Mouse (Mus musculus) forebrain, embryonic 14.5 days (tissue): ENCODE measurements around the gene Akap13. TPM values are rescaled to one million over a fixed set of nuclear protein-coding genes. Genes with fewer than 3 reads are reported as not detected.
"Not testable (repeated sequence)": the region's sequence is repeated elsewhere in the genome, so short reads cannot be mapped to it uniquely, and the experiment has no call there.

Experiments used
- ATAC-seq: fragments of 200-750 bp; cut with Nextera tagmentation; 2 replicates; pipeline ENCODE4 v1.8.0; 2017; ENCODE audit warnings: mild to moderate bottlenecking, moderate library complexity
- DNase-seq: peaks from one replicate; pipeline ENCODE4 v3.0.0-alpha.2; 2015; ENCODE audit warnings: low spot score
- H3K27ac ChIP-seq: fragments of 300-500 bp; sonication (generic); 2 replicates; pipeline ENCODE4 v1.5.1; 2014; ENCODE audit warnings: low read depth, mild to moderate bottlenecking, control low read depth, low read length, moderate library complexity
- H3K27me3 ChIP-seq: fragments of 300-500 bp; sonication (generic); replicated peaks from 2 replicates; pipeline ENCODE4 v1.6.1; 2014; ENCODE audit warnings: low read length, control low read depth, mixed read lengths; ENCODE audit not compliant: control insufficient read depth, insufficient read depth
- H3K36me3 ChIP-seq: fragments of 300-500 bp; sonication (generic); 2 replicates; pipeline ENCODE4 v1.6.1; 2014; ENCODE audit warnings: low read length, control low read depth; ENCODE audit not compliant: control insufficient read depth, insufficient read depth
- H3K4me1 ChIP-seq: fragments of 300-500 bp; sonication (generic); 2 replicates; pipeline ENCODE4 v1.6.1; 2014; ENCODE audit warnings: antibody characterized with exemption, low read length, control low read depth; ENCODE audit not compliant: control insufficient read depth, insufficient read depth
- H3K4me2 ChIP-seq: fragments of 300-500 bp; sonication (generic); 2 replicates; pipeline ENCODE4 v1.6.1; 2014; ENCODE audit warnings: mild to moderate bottlenecking, control low read depth, low read length
- H3K4me3 ChIP-seq: fragments of 300-500 bp; sonication (generic); 2 replicates; pipeline ENCODE4 v1.5.1; 2014; ENCODE audit warnings: low read depth, low read length, control low read depth
- H3K9ac ChIP-seq: fragments of 300-500 bp; sonication (generic); 2 replicates; pipeline ENCODE4 v1.6.1; 2014; ENCODE audit warnings: mild to moderate bottlenecking, low read length, control low read depth, moderate library complexity
- H3K9me3 ChIP-seq: fragments of 300-500 bp; sonication (generic); replicated peaks from 2 replicates; pipeline ENCODE4 v1.6.1; 2016; ENCODE audit warnings: low read length, control low read depth, mixed read lengths; ENCODE audit not compliant: control insufficient read depth
- WGBS: fragments of 180-500 bp; shearing (Covaris S2); extraction: QIAGEN DNeasy Blood & Tissue Kit; methylation state at CpG from one replicate; pipeline ENCODE4 v1.1.7; 2014; 5-methylcytosine and 5-hydroxymethylcytosine counted together
- polyA plus RNA-seq: library from polyadenylated mRNA; unstranded; fragments of >200 nt; fragmentation: Nextera tagmentation; extraction: Ambion mirVana; gene quantifications from 2 replicates; pipeline ENCODE4 v1.2.1, GENCODE M21; 2014

Akap13 gene
- polyA plus RNA-seq, 1 experiment from 2014 or later, result 9.8 TPM

DNA sequence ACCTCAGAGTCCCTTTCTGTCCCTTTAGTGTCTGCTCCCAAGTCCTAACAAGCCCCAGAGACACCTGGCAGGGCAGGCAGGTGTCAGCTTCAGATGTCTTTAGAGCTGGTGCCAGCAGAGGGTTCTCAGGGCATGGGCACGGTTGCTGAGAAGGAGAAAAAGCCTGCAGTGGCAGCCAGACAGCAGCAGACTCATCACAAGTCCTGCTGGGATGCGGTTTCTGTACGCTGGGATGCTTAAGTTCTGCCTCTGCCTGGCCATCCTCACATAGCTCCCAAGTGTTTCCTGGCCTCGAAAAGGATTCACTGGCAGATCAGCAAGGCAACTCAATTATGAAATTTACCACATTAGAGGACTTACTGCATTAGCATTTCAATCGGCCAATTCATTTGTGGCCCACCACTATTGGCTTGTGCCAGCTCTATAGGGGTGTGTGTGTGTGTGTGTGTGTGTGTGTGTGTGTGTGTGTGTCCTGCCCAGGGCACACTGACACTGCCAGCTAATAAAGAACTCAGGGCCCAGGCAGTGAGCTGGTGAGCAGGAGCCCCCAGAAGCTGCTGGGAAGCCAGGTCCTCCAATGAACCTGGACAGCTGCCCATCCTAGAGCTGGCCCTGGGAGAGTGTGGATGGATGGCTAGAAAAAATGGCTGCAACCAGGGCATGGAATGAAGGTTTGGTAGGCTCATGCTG lies 311.9 kb downstream of the Akap13 start:
- not testable (repeated sequence) for H3K9ac ChIP-seq, H3K9me3 ChIP-seq, H3K36me3 ChIP-seq, H3K27ac ChIP-seq, H3K4me3 ChIP-seq, H3K4me2 ChIP-seq, DNase-seq, H3K27me3 ChIP-seq, H3K4me1 ChIP-seq
- no CpG with 5 or more reads among the region's 5 CpGs for WGBS
- peak; percentile 85 for ATAC-seq

DNA sequence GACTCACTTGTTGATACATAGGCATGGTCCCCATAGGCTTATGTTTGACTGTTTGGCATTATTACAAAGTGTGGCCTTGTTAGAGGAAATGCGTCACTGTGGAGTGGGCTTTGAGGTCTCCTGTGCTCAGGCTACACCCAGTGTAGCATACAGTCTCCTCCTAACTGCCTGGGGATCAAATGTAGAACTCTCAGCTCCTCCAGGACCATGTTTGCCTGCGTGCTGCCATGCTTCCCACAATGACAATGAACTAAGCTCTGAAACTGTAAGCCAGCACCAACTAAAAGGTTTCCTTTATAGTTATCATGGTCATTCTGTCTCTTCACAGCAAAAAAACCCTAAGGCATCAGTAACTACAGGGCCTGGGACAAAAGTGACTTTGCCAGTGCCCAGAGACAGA lies 312.8 kb downstream of the Akap13 start:
- no peak overlapping the region for H3K4me3 ChIP-seq
- no peaks in the 10 kb centered on the region for H3K36me3 ChIP-seq
- H3K27ac ChIP-seq, result no peak overlapping the region
- H3K4me2 ChIP-seq, result no peak overlapping the region
- H3K9ac ChIP-seq, result no peak overlapping the region
- H3K9me3 ChIP-seq, result no peaks in the 10 kb centered on the region
- 86% methylated on average over 2 of the region's 2 CpGs for WGBS
- DNase-seq, result no peak
- ATAC-seq, result no peak
- no peaks in the 10 kb centered on the region for H3K4me1 ChIP-seq
- H3K27me3 ChIP-seq, result no peaks in the 10 kb centered on the region

DNA sequence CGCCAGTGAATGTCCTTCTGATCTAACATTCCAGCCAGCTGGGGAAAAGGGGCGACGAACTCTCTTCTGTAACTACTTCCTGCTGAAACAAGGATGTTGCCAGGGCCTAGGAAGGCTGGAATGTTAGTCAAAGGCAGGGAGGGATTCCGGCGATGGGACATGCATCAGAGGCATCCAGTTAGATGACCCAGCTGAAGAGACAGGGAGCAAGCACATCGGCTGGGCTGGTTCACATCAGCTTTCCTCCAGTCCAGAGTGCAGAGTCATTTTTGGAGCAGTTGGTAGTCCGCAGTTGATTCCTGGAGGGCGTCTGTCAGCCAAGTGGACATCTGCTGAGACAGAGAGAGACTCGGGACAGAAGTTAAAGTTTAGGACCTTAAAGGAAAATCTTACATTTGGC lies 314.6 kb downstream of the Akap13 start:
- H3K4me1 ChIP-seq, result no peaks in the 10 kb centered on the region
- 92% methylated on average over 9 of the region's 9 CpGs for WGBS
- H3K36me3 ChIP-seq, result no peaks in the 10 kb centered on the region
- no peak overlapping the region for H3K4me3 ChIP-seq
- H3K9me3 ChIP-seq, result no peaks in the 10 kb centered on the region
- ATAC-seq (no peak), DNase-seq (no peak)
- no peak overlapping the region for H3K9ac ChIP-seq
- no peaks in the 10 kb centered on the region for H3K27me3 ChIP-seq
- H3K4me2 ChIP-seq, result no peak overlapping the region
- no peak overlapping the region for H3K27ac ChIP-seq

DNA sequence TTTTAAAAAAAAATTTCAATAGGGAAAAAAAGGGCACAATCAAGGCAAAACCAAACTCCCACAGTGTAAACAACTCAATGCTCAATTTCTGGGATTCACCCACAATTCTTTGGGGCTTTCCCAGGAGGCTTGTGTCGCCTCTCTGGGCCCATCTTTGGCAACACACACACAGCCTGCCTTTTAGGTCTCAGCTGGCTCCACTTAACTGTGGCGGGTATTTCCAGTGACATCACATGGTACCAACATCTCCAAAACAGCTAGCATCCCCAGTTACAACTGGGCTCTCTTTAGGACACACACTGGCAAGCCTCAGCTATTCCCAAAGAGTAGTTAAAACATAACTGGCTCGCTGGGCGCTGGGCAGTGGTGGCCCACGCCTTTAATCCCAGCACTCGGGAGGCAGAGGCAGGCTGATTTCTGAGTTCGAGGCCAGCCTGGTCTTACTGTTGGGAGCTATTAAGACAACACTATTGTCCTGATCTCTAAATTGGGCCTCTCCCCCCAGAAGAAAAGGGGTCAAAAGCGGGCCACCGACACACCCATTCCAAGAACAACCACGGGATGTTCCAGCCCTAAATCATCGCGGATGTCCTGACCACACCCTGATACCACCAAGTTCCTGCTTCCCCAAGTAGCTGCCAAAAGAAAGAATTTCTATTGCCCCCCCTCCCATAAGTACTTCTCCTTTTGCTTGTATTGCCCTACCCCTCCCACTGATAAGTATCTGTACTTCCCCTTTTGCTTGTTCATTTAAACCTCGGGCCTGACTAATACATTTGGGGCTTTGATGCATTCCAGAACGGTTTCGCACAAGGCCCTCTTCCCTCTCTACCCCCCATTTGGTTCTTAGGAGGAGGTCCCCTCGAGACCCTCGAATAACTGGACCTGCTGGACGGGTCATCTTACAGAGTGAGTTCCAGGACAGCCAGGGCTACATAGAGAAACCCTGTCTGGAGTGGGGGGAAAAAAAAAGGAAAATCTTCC lies 319.1 kb downstream of the Akap13 start:
- DNase-seq, H3K27ac ChIP-seq, H3K9ac ChIP-seq, H3K4me3 ChIP-seq, H3K4me1 ChIP-seq, H3K36me3 ChIP-seq, ATAC-seq, H3K9me3 ChIP-seq, H3K27me3 ChIP-seq, H3K4me2 ChIP-seq: not testable (repeated sequence)
- 96% methylated on average over 18 of the region's 18 CpGs for WGBS

DNA sequence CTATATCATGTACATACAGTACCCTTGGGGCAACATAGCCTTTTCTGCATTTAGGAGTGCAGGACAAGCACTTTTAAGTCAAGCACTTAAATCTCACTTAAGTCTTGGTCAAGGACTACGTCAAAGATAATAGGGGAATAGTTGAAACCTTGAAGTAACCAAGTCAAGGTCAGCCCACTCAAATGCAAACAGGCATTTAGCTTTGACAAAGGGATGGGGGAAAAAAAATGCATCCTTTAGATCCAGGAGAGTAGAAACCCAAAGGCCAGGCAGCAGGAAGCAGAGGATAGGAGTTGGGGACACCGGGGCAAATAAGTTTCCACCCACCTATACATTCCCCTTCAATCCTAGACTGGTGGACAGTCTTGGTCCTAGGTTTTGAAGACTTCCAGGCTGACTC lies 322.7 kb downstream of the Akap13 start:
- no peaks in the 10 kb centered on the region for H3K36me3 ChIP-seq
- ATAC-seq, result no peak
- H3K4me3 ChIP-seq, result no peak overlapping the region
- no peak overlapping the region for H3K9ac ChIP-seq
- H3K9me3 ChIP-seq, result no peaks in the 10 kb centered on the region
- H3K4me2 ChIP-seq, result no peak overlapping the region
- H3K4me1 ChIP-seq, result no peaks in the 10 kb centered on the region
- H3K27me3 ChIP-seq, result no peaks in the 10 kb centered on the region
- WGBS, result 92% methylated on average over 2 of the region's 2 CpGs
- no peak for DNase-seq
- H3K27ac ChIP-seq, result no peak overlapping the region

DNA sequence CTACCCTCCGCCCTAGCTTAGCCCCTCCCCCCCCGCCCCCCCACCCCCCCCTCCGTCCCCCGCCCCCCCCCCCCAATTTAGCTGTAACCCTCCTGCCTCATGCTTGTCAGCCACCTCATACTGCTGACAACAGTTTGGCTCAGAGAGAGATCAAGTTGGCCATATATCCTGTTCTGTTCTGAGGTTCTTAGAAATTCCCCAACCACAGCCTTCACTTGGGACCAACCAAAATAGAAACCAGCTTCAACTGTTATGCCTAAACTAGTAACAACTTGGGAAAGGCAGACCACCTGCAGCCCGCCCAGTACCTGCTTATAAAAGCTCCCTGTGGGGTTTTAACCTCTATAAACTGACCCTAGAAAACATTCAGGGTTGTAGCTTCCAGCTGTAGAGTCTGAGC lies 325.5 kb downstream of the Akap13 start:
- Histone ChIP-seq H3K4me2 (peak overlapping the region; percentile 66), H3K27ac (no peak overlapping the region), H3K4me1 (no peaks in the 10 kb centered on the region), H3K36me3 (no peaks in the 10 kb centered on the region), H3K9me3 (no peaks in the 10 kb centered on the region), H3K9ac (no peak overlapping the region), H3K27me3 (no peaks in the 10 kb centered on the region), H3K4me3 (no peak overlapping the region)
- no peak for DNase-seq
- ATAC-seq, result no peak
- WGBS, result 34% methylated on average over 1 of the region's 5 CpGs

DNA sequence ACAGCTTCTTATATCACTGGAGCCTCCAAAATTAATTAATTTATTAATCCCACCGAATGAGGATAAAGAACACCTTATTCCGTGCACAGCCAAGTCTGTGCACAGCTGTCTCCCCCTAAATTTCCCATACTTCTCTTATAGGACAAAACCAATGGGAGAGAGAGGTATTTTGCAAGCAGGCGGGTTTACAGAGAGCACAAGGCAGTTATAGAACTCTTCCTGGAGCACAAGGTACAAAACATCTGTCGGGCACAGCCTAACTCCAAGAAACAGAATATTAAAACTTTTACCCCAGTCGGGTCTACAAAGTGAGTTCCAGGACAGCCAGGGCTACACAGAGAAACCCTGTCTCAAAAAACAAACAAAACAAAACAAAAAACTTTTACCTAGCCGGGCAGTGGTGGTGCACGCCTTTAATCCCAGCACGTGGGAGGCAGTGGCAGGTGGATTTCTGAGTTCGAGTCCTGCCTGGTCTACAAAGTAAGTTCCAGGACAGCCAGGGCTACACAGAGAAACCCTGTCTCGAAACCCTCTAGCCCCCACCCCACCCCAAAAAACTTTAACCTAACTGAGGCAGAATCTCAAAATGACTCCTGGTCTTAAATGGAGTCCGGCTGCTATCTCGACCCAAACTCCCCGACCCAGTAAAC lies 326.1 kb downstream of the Akap13 start:
- Histone ChIP-seq H3K4me1 (no peaks in the 10 kb centered on the region), H3K27me3 (no peaks in the 10 kb centered on the region), H3K9me3 (no peaks in the 10 kb centered on the region), H3K4me2 (peak overlapping the region; percentile 66), H3K27ac (no peak overlapping the region), H3K4me3 (peak overlapping the region; percentile 43), H3K36me3 (no peaks in the 10 kb centered on the region), H3K9ac (peak overlapping the region; percentile 63)
- DNase-seq, result no peak
- WGBS, result 5% methylated on average over 13 of the region's 13 CpGs
- peak; percentile 17 for ATAC-seq

DNA sequence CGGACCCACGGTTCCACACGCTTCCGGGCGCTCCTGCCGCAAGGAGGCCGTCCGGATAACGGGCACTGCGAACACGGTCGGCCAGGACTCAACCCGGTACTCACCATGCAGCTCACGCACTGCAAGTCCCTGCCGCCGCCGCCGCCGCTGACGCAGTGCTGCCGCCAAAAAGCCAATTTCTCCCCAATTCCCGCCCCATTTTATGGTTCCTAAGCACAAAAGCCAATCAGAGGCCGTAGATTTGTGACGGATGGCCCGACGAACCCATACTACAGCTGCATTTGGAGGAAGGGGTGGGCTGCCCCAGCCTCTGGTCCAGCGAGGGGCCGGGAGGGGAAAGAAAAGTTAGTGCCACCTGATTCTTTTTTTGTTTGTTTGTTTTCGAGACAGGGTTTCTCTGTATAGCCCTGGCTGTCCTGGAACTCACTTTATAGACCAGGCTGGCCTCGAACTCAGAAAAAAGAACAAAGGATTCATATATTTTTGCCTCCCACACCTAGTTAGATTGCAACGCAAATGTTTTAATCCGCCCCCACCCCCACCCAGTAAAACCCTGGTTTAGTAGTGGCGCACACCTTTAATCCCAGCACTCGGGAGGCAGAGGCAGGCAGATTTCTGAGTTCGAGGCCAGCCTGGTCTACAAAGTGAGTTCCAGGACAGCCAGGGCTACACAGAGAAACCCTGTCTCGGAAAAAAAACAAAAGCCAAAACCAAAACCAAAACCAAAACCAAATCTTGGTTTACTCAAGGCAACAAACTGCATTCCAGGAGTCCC lies 326.8 kb downstream of the Akap13 start:
- Histone ChIP-seq H3K27me3 (no peaks in the 10 kb centered on the region), H3K9me3 (no peaks in the 10 kb centered on the region), H3K36me3 (no peaks in the 10 kb centered on the region), H3K4me3 (peak overlapping the region; percentile 43), H3K4me1 (no peaks in the 10 kb centered on the region), H3K9ac (peak overlapping the region; percentile 63), H3K4me2 (peak overlapping the region; percentile 66), H3K27ac (no peak overlapping the region)
- WGBS, result 12% methylated on average over 36 of the region's 36 CpGs
- DNase-seq (peak; percentile 96), ATAC-seq (peak; percentile 98)
